Comparison of ENCODE assay signal across 8 mouse cellular contexts in the genomic region with DNA sequence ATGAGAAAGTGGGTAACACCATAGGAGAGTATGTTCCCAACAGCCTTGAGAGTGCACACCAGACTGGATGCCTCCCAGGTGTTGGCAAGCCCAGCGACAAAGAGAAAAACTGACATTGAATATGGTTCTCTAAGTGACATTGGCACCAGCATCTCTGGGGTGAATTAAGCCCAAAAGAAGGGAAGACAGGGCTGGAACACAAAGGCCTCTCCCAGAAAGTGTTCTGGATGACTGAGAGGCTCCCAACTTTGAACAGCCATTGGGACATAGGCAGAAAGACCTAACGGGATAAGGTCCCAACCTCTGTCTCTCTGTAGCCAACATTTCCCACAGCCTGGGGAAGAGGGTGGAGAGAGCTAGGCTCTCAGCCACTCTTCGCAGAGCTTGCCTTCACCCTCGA. TPM values are rescaled to one million over a fixed set of nuclear protein-coding genes. Genes with fewer than 3 reads are reported as not detected.
DNase-seq lines count a peak whose midpoint lies in the region; ATAC-seq and TF ChIP-seq lines count a peak whose summit lies in the region.

No protein-coding gene starts in this region.

- H3K9ac ChIP-seq in forebrain, embryonic 13.5 days = no peak overlapping the region
- no peak overlapping the region for H3K9ac ChIP-seq in intestine, embryonic 16.5 days (ENCODE audit: low read depth, low read length)
- no peak overlapping the region for H3K9ac ChIP-seq in neural tube, embryonic 13.5 days

- 23% methylated on average over 4 of the region's 4 CpGs for WGBS in forebrain, embryonic 13.5 days
- 27% methylated on average over 4 of the region's 4 CpGs for WGBS in intestine, embryonic 16.5 days
- WGBS in neural tube, embryonic 13.5 days = 17% methylated on average over 4 of the region's 4 CpGs

- H3K27ac ChIP-seq in left cerebral cortex, adult 2 months = peak overlapping the region; percentile 95
- no peak overlapping the region for H3K27ac ChIP-seq in forebrain, embryonic 13.5 days
- no peak overlapping the region for H3K27ac ChIP-seq in intestine, embryonic 16.5 days (ENCODE audit: low read length)
- no peak overlapping the region for H3K27ac ChIP-seq in neural tube, embryonic 13.5 days (replicated peaks)

- no peak for TF ChIP-seq CTCF in left cerebral cortex, adult 2 months (IDR thresholded peaks at IDR 0.05)

- H3K9me3 ChIP-seq in forebrain, embryonic 13.5 days (replicated peaks) = no peaks in the 10 kb centered on the region
- no peaks in the 10 kb centered on the region for H3K9me3 ChIP-seq in intestine, embryonic 16.5 days (ENCODE audit: control insufficient read depth, low read length)
- H3K9me3 ChIP-seq in neural tube, embryonic 13.5 days = no peaks in the 10 kb centered on the region

- H3K4me3 ChIP-seq in left cerebral cortex, adult 2 months = peak overlapping the region; percentile 93
- peak overlapping the region; percentile 66 for H3K4me3 ChIP-seq in forebrain, embryonic 13.5 days
- no peak overlapping the region for H3K4me3 ChIP-seq in intestine, embryonic 16.5 days (ENCODE audit: low read length)
- H3K4me3 ChIP-seq in neural tube, embryonic 13.5 days = peak overlapping the region; percentile 72

- no peaks in the 10 kb centered on the region; the same call in 1 of the 2 replicates for H3K36me3 ChIP-seq in forebrain, embryonic 13.5 days (ENCODE audit: poor library complexity, severe bottlenecking)
- no peaks in the 10 kb centered on the region for H3K36me3 ChIP-seq in intestine, embryonic 16.5 days (ENCODE audit: control insufficient read depth, insufficient read depth, low read length)
- H3K36me3 ChIP-seq in neural tube, embryonic 13.5 days = peaks cover 12% of the 10 kb centered on the region

- H3K27me3 ChIP-seq in forebrain, embryonic 13.5 days = peaks cover 65% of the 10 kb centered on the region
- peaks cover 38% of the 10 kb centered on the region for H3K27me3 ChIP-seq in intestine, embryonic 16.5 days (replicated peaks; ENCODE audit: control insufficient read depth, insufficient read depth, low read length)
- H3K27me3 ChIP-seq in neural tube, embryonic 13.5 days = peaks cover 48% of the 10 kb centered on the region

- DNase-seq in left cerebral cortex, adult 2 months (ENCODE audit: extremely low spot score in 1 of 2, low spot score in 2 of 2) = no peak
- DNase-seq in left cerebral cortex, postnatal 25 days (ENCODE audit: low spot score in 2 of 2) = no peak
- no peak for DNase-seq in spleen, postnatal 4 days (ENCODE audit: low spot score in 2 of 2)
- DNase-seq in B cell, adult 2 months = no peak
- DNase-seq in embryo, embryonic 10 days (ENCODE audit: low spot score) = no peak

- ATAC-seq in forebrain, embryonic 13.5 days = no peak
- no peak for ATAC-seq in intestine, embryonic 16.5 days
- no peak for ATAC-seq in neural tube, embryonic 13.5 days (ENCODE audit: low read depth)

- H3K4me2 ChIP-seq in forebrain, embryonic 13.5 days = peak overlapping the region; percentile 100
- peak overlapping the region; percentile 97; the same call in 1 of the 2 replicates for H3K4me2 ChIP-seq in intestine, embryonic 16.5 days (ENCODE audit: low read depth, low read length)
- peak overlapping the region; percentile 100 for H3K4me2 ChIP-seq in neural tube, embryonic 13.5 days

- peaks cover 37% of the 10 kb centered on the region for H3K4me1 ChIP-seq in forebrain, embryonic 13.5 days
- peaks cover 16% of the 10 kb centered on the region for H3K4me1 ChIP-seq in intestine, embryonic 16.5 days (ENCODE audit: control insufficient read depth, insufficient read depth, low read length)
- peaks cover 54% of the 10 kb centered on the region for H3K4me1 ChIP-seq in neural tube, embryonic 13.5 days (replicated peaks)

- intact Hi-C loops in left cerebral cortex, adult 2 months (cut with DNase I) = no loop called here
- intact Hi-C loops in left cerebral cortex, postnatal 25 days (cut with DNase I) = no loop called here

RNA-seq across cellular contexts. Expression of a gene that starts 2.0 kb away (rescaled TPM):
- total RNA-seq in left cerebral cortex, adult 2 months (2021) = 100 to 1,000 TPM in 1 of 2 experiments, 10 to 100 TPM in 1; 92.9 to 111 TPM
- 10 to 100 TPM; 71.7 to 73.7 TPM for total RNA-seq in left cerebral cortex, postnatal 25 days (2021)
- polyA plus RNA-seq in forebrain, embryonic 13.5 days (2015; fragmentation: Nextera tagmentation; extraction: Ambion mirVana) = 3.2 and 3.4 TPM in 2 replicates
- polyA plus RNA-seq in intestine, embryonic 16.5 days (2015; fragmentation: Nextera tagmentation; extraction: Ambion mirVana) = 1.9 and 2.4 TPM in 2 replicates
- polyA plus RNA-seq in neural tube, embryonic 13.5 days (2015; fragmentation: Nextera tagmentation; extraction: Ambion mirVana) = 7.4 and 8.5 TPM in 2 replicates
